Mouse (Mus musculus): ENCODE results near the gene Sergef.
"Not testable (repeated sequence)": the region's sequence is repeated elsewhere in the genome, so short reads cannot be mapped to it uniquely, and the experiment has no call there.

Gene Sergef

DNA sequence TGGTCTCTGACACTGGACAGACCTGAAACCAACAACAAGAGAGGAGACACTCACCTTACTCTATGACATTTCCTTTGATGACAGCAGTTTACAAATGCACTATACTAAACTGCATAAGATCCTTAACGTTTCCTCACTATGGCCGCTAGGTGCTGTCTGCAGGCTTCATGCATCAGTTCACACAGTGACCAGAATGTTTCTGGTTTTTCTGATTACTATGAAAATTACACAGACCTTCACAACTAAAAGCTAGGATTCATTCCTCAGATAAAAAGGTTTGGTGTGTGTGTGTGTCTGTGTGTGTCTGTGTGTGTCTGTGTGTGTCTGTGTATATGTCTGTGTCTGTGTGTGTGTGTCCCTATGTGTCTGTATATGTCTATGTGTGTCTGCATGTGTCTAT, 63.7 kb downstream of the Sergef start:
- DNase-seq (ENCODE audit: low spot score in 2 of 2), result no peak

DNA sequence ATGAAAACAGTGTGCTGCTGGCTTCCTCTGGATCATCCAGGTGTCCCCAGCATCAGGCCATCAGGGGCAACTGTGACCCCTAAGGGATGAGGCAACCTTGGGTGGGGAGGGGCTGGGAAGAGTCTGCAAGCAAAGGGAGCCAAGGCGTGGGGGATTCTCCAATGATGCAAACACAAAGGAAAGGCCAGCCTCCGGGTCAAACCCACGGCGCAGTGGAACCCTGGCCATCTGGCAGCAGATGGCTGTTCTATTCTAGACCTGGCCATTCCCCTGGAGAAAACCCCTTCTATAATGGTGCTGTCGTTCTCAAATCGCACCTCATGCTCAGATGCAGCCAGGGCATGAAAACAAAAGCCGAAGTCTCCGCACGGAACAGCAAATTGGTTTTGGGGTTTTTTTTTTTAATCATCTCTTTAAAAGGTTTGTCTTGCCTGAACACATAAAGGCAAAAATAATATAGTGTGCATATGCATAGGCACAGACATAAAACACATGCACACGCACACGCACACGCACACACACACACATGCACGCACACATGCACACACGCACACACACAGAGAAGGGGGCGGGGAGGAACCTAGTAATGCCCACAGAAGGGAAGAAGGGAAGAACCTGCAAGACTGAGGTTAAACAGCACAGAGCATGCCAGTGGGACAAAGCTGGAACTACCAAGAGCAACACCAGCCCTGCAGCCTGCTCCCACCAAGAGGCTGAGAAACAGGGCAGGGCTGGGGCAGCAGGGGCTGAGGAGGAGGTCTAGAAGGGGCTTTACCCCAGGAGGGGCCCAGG, 66.6 kb downstream of the Sergef start:
- no peak for DNase-seq (ENCODE audit: low spot score in 2 of 2)

DNA sequence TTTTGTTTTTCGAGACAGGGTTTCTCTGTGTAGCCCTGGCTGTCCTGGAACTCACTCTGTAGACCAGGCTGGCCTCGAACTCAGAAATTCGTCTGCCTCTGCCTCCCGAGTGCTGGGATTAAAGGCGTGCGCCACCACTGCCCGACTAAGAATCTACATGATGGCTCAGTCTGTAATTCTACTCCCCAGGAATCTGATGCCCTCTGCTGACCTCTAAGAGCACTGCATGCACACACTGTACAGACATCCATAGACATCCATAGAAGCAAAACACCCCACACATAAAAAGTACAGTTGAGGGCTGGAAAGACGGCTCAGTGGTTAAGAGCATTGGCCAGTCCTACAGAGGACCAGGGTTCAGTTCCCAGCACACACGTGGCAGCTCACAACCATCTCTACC, 70.1 kb downstream of the Sergef start:
- not testable (repeated sequence) for DNase-seq (ENCODE audit: low spot score in 2 of 2)

DNA sequence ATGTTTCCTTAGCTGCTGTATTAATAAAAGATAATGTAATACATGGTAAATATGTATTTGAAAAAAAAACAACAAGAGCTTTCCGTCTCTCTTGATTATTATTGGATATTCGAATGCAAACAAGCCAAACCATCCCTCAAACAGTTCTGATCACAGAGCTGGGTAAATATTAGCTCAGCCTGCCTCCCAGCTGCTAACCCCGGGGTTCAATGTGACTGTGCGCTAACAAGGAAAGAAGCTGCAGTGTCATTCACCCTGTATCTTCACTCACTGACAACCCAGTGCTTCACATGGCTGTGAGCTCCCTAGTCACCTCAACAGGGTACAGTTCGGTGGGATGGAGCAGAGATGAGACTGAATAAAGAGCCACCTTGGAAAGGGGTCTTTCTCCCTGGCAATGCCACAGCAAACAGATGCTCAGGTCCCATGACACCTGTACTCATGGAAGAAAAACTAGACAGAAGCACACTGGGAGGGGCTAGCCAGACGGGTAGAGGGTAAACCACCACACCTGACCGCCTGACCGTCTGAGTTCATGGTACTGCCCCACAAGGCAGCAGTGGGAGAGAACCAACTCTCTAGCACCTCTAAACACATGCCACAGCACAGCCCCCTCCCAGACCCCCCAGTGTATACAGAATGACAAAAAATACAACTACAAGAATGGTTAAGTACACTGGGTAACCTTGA, 73.1 kb downstream of the Sergef start:
- no peak for DNase-seq (ENCODE audit: low spot score in 2 of 2)

DNA sequence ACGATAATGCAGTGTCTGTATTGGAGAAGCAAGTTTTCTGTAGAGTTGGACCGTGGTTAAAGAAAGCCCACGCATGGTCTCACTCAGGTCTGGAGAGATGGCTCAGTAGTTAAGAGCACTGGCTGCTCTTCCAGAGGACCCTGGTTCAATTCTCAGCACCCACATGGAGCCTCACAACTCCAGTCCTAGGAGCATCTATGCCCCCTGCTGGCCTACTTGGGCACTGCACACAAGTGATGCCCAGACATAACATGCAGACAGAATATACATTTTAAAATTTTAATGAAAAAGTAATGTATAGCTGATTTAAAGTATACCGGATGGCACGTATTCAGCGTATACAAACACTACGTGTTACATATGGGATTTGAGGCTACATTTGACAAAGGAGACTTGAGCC, 74.2 kb downstream of the Sergef start:
- no peak for DNase-seq (ENCODE audit: low spot score in 2 of 2)

DNA sequence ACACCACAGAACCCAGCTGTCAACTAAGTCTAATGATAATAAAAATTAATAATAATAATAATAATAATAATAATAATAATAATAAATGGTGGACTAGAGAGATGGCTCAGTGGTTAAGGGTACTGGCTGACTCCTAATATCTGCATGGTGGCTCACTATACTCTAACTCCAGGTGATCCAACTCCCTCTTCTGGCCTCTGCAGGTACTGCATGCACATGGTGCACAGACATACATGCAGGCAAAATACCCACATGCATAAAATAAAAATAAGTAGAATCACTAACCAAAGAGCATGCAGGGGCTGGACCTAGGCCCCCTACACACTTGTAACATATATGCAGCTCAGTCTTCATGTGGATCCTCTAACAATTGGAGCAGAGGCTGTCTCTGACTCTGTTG, 75.8 kb downstream of the Sergef start:
- no peak for DNase-seq (ENCODE audit: low spot score in 2 of 2)

DNA sequence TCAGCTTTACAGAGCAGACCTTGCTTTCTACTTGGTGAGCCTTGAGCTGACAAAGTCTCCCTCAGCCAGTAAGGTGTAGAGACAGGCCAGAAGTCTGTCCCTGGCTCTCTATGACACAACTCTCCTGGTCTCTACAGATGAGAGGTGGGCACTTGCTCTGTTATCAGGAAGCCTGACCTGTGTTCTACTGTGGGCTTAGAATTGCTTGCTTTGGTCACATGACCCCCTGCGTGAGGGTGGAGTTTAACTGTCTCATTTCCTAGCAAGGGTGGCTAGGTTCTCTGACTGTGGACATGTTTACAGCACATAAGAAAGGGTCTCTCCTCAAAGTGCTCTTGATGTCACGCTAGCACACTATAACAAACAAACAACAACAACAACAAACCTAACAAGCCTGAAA, 79.5 kb downstream of the Sergef start:
- DNase-seq (ENCODE audit: low spot score in 2 of 2), result no peak

DNA sequence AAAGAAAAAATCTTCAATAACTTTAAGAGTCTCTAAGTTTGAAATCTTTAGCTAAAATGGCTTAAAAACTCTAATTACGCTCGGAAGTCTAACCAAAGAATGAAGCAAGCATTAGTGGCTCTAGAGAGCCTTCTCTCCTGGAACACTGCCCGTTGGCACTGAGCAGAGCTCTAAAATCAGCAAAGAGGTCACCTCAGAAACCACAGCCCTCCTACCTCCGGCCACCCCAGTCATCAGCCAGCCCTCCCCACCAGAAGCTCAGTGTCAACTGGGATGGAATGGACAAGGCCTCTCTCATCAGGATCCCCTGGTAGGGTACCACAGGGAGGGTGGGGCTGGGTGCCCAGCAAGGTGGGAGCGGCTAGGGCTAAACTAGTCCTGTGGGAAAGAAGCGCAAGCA, 80.0 kb downstream of the Sergef start:
- no peak for DNase-seq (ENCODE audit: low spot score in 2 of 2)

DNA sequence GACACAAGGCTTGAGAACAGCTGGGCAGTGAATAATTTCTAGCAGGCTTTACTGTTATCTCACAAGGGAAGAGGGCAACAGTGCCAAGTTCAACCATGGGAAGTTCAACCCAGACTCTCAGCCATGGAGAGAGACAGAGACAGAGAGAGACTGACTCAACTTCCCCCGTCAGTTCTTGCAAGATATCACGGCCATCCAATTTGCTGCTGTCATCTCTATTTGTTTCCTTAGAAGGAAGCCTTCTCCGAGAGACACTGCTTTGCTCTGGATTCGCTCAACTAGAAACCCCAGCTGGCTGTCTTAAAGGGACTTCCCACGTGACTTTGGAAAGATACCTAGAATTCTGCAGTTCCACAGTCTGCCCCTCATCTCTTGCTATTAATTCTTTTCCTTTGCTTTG, 80.6 kb downstream of the Sergef start:
- no peak for DNase-seq (ENCODE audit: low spot score in 2 of 2)

DNA sequence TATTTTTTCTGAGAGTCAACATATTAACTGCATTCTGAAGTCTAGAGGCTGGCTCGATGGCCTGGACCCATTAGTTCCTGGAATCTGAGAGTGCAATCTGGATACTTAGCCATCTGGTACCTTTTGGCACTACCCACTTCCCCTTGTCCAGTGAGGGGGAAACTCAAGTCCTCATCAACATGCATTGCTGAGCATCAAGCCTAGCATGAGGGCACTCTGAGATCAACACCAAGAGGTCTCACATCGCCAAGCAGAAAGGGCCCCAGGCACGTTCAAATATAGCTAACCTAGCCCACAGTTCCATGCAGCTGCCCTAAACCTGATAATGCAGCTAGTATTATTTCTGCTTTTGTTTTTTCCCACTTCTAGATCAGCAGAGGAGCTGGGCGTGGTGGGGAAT, 81.6 kb downstream of the Sergef start:
- no peak for DNase-seq (ENCODE audit: low spot score in 2 of 2)

DNA sequence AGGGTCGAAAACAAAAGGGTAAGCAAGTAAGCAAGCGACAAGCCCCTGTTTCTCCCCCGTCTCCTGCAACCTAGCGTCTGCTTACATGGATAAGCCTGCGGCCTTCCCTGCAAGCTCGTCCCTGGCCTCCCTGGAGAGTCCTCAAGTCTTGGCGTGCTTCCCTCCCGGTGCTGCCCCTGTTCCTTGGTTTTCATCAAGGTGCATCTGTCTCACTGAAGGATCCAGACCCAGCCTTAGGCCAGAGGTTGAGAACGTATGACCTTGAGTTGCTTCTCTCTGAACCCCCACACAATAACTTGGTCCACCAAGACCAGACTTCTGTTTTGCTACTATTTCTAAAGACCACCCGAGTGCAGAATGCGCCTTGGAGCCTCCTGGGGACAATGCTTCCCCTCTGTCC, 82.2 kb downstream of the Sergef start:
- DNase-seq (ENCODE audit: low spot score in 2 of 2), result no peak

DNA sequence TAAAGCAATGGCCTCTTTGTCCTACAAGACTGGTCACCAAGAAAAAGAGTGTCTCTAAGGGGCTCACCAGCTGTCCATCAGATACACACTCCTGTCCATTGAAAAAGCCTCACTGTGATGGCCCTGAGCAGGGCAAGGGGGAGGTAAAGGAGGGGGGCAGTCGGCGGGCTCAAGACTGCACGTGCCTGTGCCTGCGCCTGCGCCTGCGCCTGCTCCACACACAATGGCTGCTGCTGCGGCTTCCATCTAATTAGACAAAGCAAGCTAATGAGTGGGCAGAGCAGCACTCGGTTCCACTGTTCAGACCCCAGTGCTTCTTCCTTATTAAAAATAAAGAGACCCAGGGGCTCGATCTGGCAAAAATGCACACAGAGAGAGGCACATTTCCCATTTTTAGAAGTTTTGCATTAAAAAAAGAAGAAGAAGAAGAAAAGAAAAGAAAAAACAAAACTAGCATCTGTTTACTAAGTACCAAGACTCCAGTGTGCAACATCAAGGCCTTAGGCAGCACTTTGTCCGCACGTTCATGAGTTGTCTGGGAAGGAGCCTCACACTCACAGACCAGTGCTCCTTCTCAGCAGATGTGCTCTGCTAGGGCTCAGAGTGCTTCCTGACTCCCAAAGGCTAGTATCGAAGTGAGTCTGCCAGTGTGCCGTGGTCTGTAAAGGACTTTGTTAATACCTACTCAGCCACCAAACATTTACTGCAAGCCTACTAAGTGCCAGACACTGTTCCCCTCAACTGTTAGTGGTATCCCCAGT, 83.1 kb downstream of the Sergef start:
- DNase-seq (ENCODE audit: low spot score in 2 of 2), result no peak

DNA sequence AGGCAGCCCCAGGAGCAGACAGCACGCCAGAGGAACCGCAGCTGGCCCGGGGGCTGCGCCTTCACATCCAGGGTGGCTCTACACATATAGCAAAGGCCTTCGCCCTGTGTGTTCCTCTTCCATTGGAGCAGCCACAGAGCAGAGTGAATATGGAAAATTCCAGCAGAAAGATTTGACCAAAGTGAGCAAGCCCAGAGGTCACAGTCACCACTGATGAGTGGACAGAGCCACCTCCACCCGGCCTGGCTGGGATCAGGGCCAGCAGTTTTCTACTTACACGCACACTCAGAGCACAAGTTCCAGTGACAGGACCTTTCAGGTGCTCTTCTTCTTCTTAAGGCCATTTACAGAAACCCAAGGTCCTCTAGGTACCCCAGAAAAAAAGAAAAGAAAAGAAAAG, 83.9 kb downstream of the Sergef start:
- DNase-seq (ENCODE audit: low spot score in 2 of 2), result no peak

DNA sequence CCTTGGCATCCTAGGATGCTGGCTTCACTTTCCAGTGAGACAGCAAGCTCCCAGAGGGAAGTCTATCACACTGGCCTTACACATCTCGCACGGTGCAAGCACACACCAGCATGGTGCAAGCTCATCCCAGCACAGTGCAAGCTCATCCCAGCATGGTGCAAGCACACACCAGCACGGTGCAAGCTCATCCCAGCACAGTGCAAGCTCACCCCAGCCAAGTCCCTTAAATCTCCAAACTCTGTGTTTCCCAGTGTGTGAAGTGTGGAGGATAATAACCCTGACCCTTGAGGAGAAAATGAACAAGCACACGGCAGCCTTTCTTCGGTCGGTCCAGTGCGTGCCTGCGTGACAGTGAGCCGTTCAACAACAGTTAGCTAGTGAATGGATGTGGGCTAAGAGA, 84.8 kb downstream of the Sergef start:
- no peak for DNase-seq (ENCODE audit: low spot score in 2 of 2)

DNA sequence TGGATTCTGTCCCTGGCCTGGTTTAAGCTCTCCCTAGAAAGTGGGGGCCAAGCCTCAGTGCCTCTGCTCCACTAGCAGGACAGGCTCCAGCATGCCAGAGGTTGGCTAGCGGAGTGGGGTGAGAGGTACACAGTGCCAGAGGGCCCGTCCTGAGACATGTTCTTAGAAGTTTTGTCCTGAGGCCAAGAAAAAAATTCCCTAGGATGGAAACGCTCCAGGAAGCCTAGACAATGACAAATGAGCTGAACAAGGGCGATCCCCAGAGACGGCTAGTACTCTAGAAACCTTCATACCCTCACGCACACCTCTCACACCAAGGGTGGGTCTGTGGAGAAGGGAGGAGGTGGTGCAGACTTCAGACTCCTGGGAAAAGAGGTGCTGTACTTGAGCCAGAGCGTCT, 85.6 kb downstream of the Sergef start:
- no peak for DNase-seq (ENCODE audit: low spot score in 2 of 2)

DNA sequence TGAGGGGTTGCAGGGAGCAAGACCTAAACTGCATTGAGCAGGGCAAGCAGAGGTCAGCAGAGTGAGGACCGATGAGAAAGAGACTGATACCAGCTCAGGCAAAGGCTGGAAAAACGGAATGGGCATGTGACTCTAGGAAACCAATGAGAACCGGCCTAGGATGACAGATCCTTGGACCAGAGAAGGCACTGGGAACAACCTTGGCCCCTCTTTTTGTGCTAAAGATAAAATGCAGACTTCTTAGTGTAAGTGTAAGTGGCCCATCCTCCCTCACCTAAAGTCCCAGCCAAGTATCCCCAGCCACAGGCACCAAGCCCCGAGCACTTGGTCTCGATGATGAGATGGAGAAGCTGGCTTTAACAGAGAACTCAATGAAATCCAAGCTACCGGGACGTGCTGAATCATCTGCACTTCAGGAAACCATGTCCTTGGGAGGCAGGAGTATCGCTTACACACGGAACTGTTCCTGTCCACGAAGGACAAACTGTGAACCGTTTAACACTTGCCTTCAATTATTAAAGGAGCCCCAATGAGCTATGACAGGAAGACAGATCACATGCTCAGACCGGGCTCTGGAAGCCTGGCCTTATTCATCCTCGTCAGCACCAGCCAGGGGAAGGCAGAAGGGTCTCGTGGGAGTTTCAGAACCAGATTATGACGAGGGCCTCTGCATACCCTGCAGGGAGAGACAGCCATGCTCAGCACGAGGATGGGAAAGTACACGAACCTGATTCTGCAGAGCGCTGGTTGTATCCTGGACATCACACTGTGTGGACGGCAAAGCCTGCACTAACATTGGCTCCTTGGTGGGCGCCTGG, 87.5 kb downstream of the Sergef start:
- DNase-seq (ENCODE audit: low spot score in 2 of 2), result no peak

DNA sequence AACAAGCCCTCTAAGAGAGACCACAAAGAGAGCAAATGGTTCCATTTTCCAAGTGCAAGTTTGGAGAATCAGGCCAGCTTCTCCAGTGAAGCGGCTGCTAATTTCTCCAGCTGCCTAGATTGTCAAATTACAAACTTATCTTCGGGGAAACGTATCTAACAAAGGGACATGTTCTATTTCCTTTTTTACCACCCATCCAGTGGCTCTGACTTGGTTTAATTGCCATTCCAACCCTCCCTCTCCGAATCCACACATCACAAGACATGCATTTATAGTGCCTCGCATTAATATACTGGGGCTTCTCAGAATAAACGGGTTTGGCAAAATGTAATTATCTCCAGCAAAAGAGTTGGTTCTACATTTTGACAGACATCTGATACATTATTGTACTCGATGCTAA, 88.4 kb downstream of the Sergef start:
- no peak for DNase-seq (ENCODE audit: low spot score in 2 of 2)

DNA sequence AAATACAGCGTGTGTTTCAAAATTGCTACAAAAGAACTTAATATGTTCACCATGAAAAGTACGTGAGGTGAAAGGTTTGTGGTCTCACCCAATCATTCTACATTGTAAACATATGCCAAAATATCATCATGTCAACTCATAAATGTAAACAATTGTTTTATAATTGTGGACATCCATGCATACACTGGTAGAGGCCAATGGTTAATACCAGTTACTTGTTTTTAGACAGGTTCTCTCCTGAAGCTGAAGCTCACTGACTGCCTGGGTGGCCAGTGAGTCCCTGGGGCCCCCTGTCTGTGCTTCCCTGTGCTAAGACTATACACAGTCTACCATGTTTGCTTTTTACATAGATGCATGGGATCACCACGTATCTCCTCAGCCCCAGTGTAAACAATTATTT, 91.5 kb downstream of the Sergef start:
- DNase-seq (ENCODE audit: low spot score in 2 of 2), result no peak

DNA sequence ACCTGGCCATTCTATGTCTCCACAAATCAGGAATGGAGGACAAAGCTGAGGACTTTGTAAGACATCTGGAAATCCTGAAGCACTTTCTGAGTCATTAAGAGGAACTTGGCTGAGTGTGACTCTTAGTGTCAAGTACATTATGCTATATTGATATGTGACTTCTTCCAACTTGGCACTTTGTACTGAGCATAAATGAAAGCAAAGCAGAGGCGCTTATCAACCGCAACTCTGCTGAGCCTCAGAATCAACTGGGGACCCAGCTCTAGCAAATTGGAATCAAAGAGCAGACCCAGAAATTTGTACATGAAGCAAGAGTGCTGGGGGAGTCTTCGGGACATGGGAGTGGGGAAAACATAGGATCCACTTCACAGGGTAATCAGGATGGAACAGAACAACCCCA, 92.0 kb downstream of the Sergef start:
- no peak for DNase-seq (ENCODE audit: low spot score in 2 of 2)

DNA sequence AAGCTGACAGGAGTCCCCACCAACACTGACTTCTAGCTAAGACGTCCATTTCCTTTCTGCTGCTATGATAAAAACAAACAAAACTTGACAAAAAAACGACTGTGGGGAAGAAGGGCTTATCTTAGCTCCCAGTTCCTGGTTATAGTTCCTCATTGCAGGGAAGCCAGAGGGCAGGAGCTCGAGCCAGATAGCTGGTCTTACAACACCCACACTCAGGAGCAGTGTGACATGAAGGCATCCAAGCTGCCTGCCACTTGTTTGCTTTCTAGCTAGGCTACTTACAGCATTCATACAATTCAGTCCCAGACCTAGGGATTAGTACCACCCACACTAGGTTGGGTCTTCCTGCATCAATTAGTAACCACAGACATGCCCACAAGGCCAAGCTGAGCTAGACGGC, 93.1 kb downstream of the Sergef start:
- no peak for DNase-seq (ENCODE audit: low spot score in 2 of 2)

DNA sequence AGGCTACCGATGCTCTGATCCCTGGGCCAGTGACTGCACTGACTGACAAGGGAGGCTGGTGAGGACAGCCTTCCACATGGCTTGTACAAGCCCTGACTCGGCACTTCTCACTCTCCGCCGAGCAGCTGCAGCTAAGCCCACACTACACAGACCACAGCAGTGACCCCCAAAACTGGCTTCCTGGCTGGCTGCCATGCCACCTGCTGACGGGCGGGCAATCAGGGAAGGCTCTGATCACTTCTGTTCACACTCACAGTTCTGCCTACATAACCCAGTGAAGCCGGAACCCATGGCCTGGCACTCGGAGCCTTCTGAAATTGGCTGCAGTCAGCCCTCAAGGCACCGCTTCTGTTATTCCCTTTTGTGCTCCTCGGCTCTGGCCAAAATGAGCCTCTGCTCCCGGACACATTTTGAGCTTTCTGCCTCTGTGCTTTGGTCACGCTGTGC, 95.4 kb downstream of the Sergef start:
- DNase-seq (ENCODE audit: low spot score in 2 of 2), result no peak

DNA sequence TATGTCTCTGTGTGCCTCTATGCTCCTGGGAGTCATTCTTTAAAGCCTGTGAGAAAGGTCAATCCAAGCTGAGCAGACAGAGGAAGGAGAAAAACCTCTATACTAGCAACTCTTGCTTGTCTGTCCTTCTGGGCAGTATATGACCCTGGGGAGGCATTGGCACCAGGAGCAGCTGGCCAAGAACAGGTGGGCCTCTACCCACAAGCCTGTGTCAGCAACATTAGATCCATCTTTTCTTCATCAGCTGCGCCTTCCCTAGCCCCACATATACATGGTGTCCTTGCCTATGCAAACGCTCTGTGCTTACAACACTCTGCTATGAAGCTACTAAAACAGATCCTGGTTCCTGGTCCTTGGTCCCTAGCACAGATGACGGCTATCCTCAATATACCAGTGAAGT, 97.5 kb downstream of the Sergef start:
- DNase-seq (ENCODE audit: low spot score in 2 of 2), result no peak

All from spleen, postnatal 4 days (tissue).